Mouse (Mus musculus) erythroid progenitor cell, adult 5-6 weeks (primary cell): Measurements from ENCODE around the gene Rab4b. TPM values are rescaled to one million over a fixed set of nuclear protein-coding genes. Genes with fewer than 3 reads are reported as not detected.

ENCODE experiments used
- ATAC-seq: replicated peaks from 2 replicates; pipeline ENCODE4 v1.8.0; 2016; ENCODE audit warnings: moderate number of reproducible peaks, mild to moderate bottlenecking, moderate TSS enrichment, inconsistent platforms; ENCODE audit not compliant: poor library complexity, low FRiP score, severe bottlenecking
- total RNA-seq, 2 experiments: library from RNA; stranded (forward) in 1 of 2; stranded (reverse) in 1 of 2; fragments of 150-400 nt in 1 of 2; fragments of 186-747, 209-891 nt in 1 of 2; gene quantifications; 2 replicates each; pipeline versions ENCODE4 v1.2.3 to v1.2.4; 2015 to 2017; ENCODE audit warnings: low replicate concordance in 2 of 2

The Rab4b gene
- total RNA-seq, 2 experiments from 2014 or later = 3.2 to 9.2 TPM

DNA sequence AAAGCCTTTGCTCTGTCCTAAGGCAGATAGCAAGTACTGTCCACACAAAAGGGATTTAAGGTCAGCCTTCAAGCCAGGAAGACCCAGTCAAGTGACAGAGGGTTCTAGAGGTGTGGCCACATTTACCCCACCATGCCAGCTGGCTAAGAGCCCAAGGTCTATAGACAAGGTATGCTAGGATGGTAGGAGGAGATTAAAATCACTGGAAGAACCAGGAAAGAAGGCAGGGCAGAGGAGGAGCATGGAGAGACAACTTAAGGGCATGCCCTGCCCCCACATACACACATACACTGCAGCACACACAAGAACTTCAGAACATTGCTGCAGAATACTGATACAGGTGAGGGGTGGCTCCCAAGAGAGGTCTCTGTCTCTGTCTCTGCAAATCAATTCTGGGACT lies 59.0 kb downstream of the Rab4b start, which contains the start of gene Cyp2f2:
TSS of gene Cyp2f2 (plus strand) at position 234 of the 400 bp plus-strand sequence.
- no peak for ATAC-seq

Other genes with a start within 250 kb of the Rab4b start
- not detected in 2 replicates for gene Cyp2a22, start 239.5 kb downstream of the Rab4b start, total RNA-seq (2015; ENCODE audit: low replicate concordance)
- 0.39 TPM in 1 of 2 replicates, not detected in the other for gene Cyp2a22, start 239.5 kb downstream of the Rab4b start, total RNA-seq (2017; ENCODE audit: low replicate concordance)
- not detected in 2 replicates for gene Cyp2a12, start 149.8 kb downstream of the Rab4b start, total RNA-seq (2015; ENCODE audit: low replicate concordance)
- not detected in 2 replicates for gene Cyp2a12, start 149.8 kb downstream of the Rab4b start, total RNA-seq (2017; ENCODE audit: low replicate concordance)
- gene Cyp2f2, start 59.0 kb downstream of the Rab4b start, total RNA-seq (2015; ENCODE audit: low replicate concordance) = not detected in 2 replicates
- gene Cyp2f2, start 59.0 kb downstream of the Rab4b start, total RNA-seq (2017; ENCODE audit: low replicate concordance) = not detected in 2 replicates
- not detected in 2 replicates for gene Cyp2t4, start 25.2 kb downstream of the Rab4b start, total RNA-seq (2015; ENCODE audit: low replicate concordance)
- gene Cyp2t4, start 25.2 kb downstream of the Rab4b start, total RNA-seq (2017; ENCODE audit: low replicate concordance) = not detected in 2 replicates
- 13.0 and 13.4 TPM in 2 replicates for gene Egln2, start 12.1 kb downstream of the Rab4b start, total RNA-seq (2015; ENCODE audit: low replicate concordance)
- gene Egln2, start 12.1 kb downstream of the Rab4b start, total RNA-seq (2017; ENCODE audit: low replicate concordance) = 4.9 and 9.6 TPM in 2 replicates
- not detected in 2 replicates for gene Gm21983, start 2.2 kb upstream of the Rab4b start, total RNA-seq (2015; ENCODE audit: low replicate concordance)
- not detected in 2 replicates for gene Gm21983, start 2.2 kb upstream of the Rab4b start, total RNA-seq (2017; ENCODE audit: low replicate concordance)
- gene Mia, start 2.3 kb upstream of the Rab4b start, total RNA-seq (2015; ENCODE audit: low replicate concordance) = not detected in 2 replicates
- not detected in 2 replicates for gene Mia, start 2.3 kb upstream of the Rab4b start, total RNA-seq (2017; ENCODE audit: low replicate concordance)
- gene BC024978, start 16.9 kb upstream of the Rab4b start, total RNA-seq (2015; ENCODE audit: low replicate concordance) = 0.84 and 9.4 TPM in 2 replicates
- gene BC024978, start 16.9 kb upstream of the Rab4b start, total RNA-seq (2017; ENCODE audit: low replicate concordance) = not detected in 2 replicates
- gene Snrpa, start 17.4 kb upstream of the Rab4b start, total RNA-seq (2015; ENCODE audit: low replicate concordance) = 41.1 and 41.9 TPM in 2 replicates
- gene Snrpa, start 17.4 kb upstream of the Rab4b start, total RNA-seq (2017; ENCODE audit: low replicate concordance) = 7.8 and 14.8 TPM in 2 replicates
- 1.8 and 4.2 TPM in 2 replicates for gene Itpkc, start 49.8 kb upstream of the Rab4b start, total RNA-seq (2015; ENCODE audit: low replicate concordance)
- gene Itpkc, start 49.8 kb upstream of the Rab4b start, total RNA-seq (2017; ENCODE audit: low replicate concordance) = 0.39 and 5.4 TPM in 2 replicates
- gene Coq8b, start 54.1 kb upstream of the Rab4b start, total RNA-seq (2015; ENCODE audit: low replicate concordance) = 2.9 TPM in 1 of 2 replicates, not detected in the other
- gene Coq8b, start 54.1 kb upstream of the Rab4b start, total RNA-seq (2017; ENCODE audit: low replicate concordance) = 7.7 TPM in 1 of 2 replicates, not detected in the other
- gene Numbl, start 79.5 kb upstream of the Rab4b start, total RNA-seq (2015; ENCODE audit: low replicate concordance) = 0.72 TPM in 1 of 2 replicates, not detected in the other
- under 0.01 and 2.0 TPM in 2 replicates for gene Numbl, start 79.5 kb upstream of the Rab4b start, total RNA-seq (2017; ENCODE audit: low replicate concordance)
- gene Ltbp4, start 158.8 kb upstream of the Rab4b start, total RNA-seq (2015; ENCODE audit: low replicate concordance) = not detected in 2 replicates
- 0.61 TPM in 1 of 2 replicates, not detected in the other for gene Ltbp4, start 158.8 kb upstream of the Rab4b start, total RNA-seq (2017; ENCODE audit: low replicate concordance)
- gene Shkbp1, start 177.1 kb upstream of the Rab4b start, total RNA-seq (2015; ENCODE audit: low replicate concordance) = 11.5 and 20.5 TPM in 2 replicates
- gene Shkbp1, start 177.1 kb upstream of the Rab4b start, total RNA-seq (2017; ENCODE audit: low replicate concordance) = 4.7 and 5.1 TPM in 2 replicates
- 8.0 TPM in 1 of 2 replicates, not detected in the other for gene Gm20479, start 178.5 kb upstream of the Rab4b start, total RNA-seq (2015; ENCODE audit: low replicate concordance)
- gene Gm20479, start 178.5 kb upstream of the Rab4b start, total RNA-seq (2017; ENCODE audit: low replicate concordance) = not detected in 2 replicates